Mouse (Mus musculus) embryo, embryonic 10 days (tissue): ENCODE data around the gene Trpv1.

ENCODE experiments used
- DNase-seq: peaks from one replicate; pipeline ENCODE4 v3.0.0-alpha.2; 2015; ENCODE audit warnings: low spot score

Gene Trpv1

GRCm38 (mm10) chr11:73235990-73236701, 2.1 kb downstream of the Trpv1 start:
- DNase-seq: peak; percentile 11

- DNase-seq: no peak
These were observed 2.6 kb downstream of the Trpv1 start for GRCm38 (mm10) chr11:73236731-73237130.

- DNase-seq: no peak
These were observed 8.1 kb downstream of the Trpv1 start for GRCm38 (mm10) chr11:73242199-73242598.

- no peak for DNase-seq
These were observed 8.7 kb downstream of the Trpv1 start for GRCm38 (mm10) chr11:73242777-73243176.

- no peak for DNase-seq
These were observed 23.4 kb downstream of the Trpv1 start for GRCm38 (mm10) chr11:73257362-73257945.

GRCm38 (mm10) chr11:73258664-73259063, 24.6 kb downstream of the Trpv1 start:
- no peak for DNase-seq

- DNase-seq: no peak
These were observed 26.4 kb downstream of the Trpv1 start for GRCm38 (mm10) chr11:73260457-73260856.

- no peak for DNase-seq
These were observed 27.3 kb downstream of the Trpv1 start for GRCm38 (mm10) chr11:73261385-73261784.

GRCm38 (mm10) chr11:73267267-73267666, 33.2 kb downstream of the Trpv1 start, which contains the start of gene Trpv3:
Gene Trpv3 (plus strand): TSS chr11:73267388.
- no peak for DNase-seq

- no peak for DNase-seq
These were observed 40.7 kb downstream of the Trpv1 start for GRCm38 (mm10) chr11:73274821-73275220.

- DNase-seq: peak; percentile 15
These were observed 46.6 kb downstream of the Trpv1 start for GRCm38 (mm10) chr11:73280710-73281109.

- peak; percentile 74 for DNase-seq
These were observed 47.5 kb downstream of the Trpv1 start for GRCm38 (mm10) chr11:73281528-73282027.

- DNase-seq: no peak
These were observed 49.3 kb downstream of the Trpv1 start for GRCm38 (mm10) chr11:73283369-73283768.

- no peak for DNase-seq
These were observed 49.8 kb downstream of the Trpv1 start for GRCm38 (mm10) chr11:73283926-73284325.

GRCm38 (mm10) chr11:73284351-73284750, 50.3 kb downstream of the Trpv1 start:
- DNase-seq: no peak

GRCm38 (mm10) chr11:73289621-73290020, 55.5 kb downstream of the Trpv1 start:
- no peak for DNase-seq

GRCm38 (mm10) chr11:73303123-73303522, 69.0 kb downstream of the Trpv1 start:
- no peak for DNase-seq
